Mouse (Mus musculus) forelimb bud, embryonic 11.5 days (tissue): Measurements from ENCODE around the gene Adipoq.

Experiments
- DNase-seq: peaks from one replicate; pipeline ENCODE4 v3.0.0-alpha.2; 2012; ENCODE audit warnings: low read depth, low spot score

Gene Adipoq

GRCm38 (mm10) chr16:23114339-23115171 is 31.8 kb upstream of the Adipoq start:
- DNase-seq = peak; percentile 31

GRCm38 (mm10) chr16:23115486-23115885 is 30.9 kb upstream of the Adipoq start:
- no peak for DNase-seq

GRCm38 (mm10) chr16:23117173-23117572 is 29.2 kb upstream of the Adipoq start:
- no peak for DNase-seq

- DNase-seq = no peak
Observed at GRCm38 (mm10) chr16:23122446-23122845, 23.9 kb upstream of the Adipoq start.

- DNase-seq = no peak
Observed at GRCm38 (mm10) chr16:23123104-23123503, 23.2 kb upstream of the Adipoq start.

- no peak for DNase-seq
Observed at GRCm38 (mm10) chr16:23124398-23124797, 21.9 kb upstream of the Adipoq start.

GRCm38 (mm10) chr16:23127311-23127672 is 19.0 kb upstream of the Adipoq start:
- no peak for DNase-seq

- DNase-seq = peak; percentile 88
Observed at GRCm38 (mm10) chr16:23127673-23128375, 18.5 kb upstream of the Adipoq start, which contains the start of gene Rfc4. Gene Rfc4 (minus strand): TSS chr16:23127737.

- no peak for DNase-seq
Observed at GRCm38 (mm10) chr16:23130303-23130702, 16.0 kb upstream of the Adipoq start.

- DNase-seq = no peak
Observed at GRCm38 (mm10) chr16:23132336-23132735, 14.0 kb upstream of the Adipoq start.

- DNase-seq = peak; percentile 55
Observed at GRCm38 (mm10) chr16:23135421-23136149, 10.8 kb upstream of the Adipoq start.

GRCm38 (mm10) chr16:23136406-23136970 is 9.8 kb upstream of the Adipoq start:
- DNase-seq = no peak

GRCm38 (mm10) chr16:23140911-23141310 is 5.4 kb upstream of the Adipoq start:
- DNase-seq = no peak

- DNase-seq = no peak
Observed at GRCm38 (mm10) chr16:23144326-23144725, 2.0 kb upstream of the Adipoq start.

- no peak for DNase-seq
Observed at GRCm38 (mm10) chr16:23145211-23145610, 1.1 kb upstream of the Adipoq start.

GRCm38 (mm10) chr16:23148936-23149335 is 2.6 kb downstream of the Adipoq start:
- DNase-seq = no peak

GRCm38 (mm10) chr16:23149396-23149795 is 3.1 kb downstream of the Adipoq start:
- no peak for DNase-seq

GRCm38 (mm10) chr16:23151423-23151822 is 5.1 kb downstream of the Adipoq start:
- peak; percentile 18 for DNase-seq

GRCm38 (mm10) chr16:23154261-23154660 is 7.9 kb downstream of the Adipoq start:
- DNase-seq = no peak

GRCm38 (mm10) chr16:23157013-23157412 is 10.7 kb downstream of the Adipoq start:
- DNase-seq = no peak

GRCm38 (mm10) chr16:23158292-23158691 is 12.0 kb downstream of the Adipoq start:
- no peak for DNase-seq

GRCm38 (mm10) chr16:23158957-23159356 is 12.6 kb downstream of the Adipoq start:
- DNase-seq = no peak
